Mouse (Mus musculus) macrophage (primary cell): Measurements from ENCODE around the gene Psmc3. TPM values are rescaled to one million over a fixed set of nuclear protein-coding genes. Genes with fewer than 3 reads are reported as not detected.

Source experiments
- H3K27ac ChIP-seq: fragments of 350-480 bp; formaldehyde crosslinking; 2 replicates; pipeline ENCODE4 v1.9.0; 2021
- H3K36me3 ChIP-seq: fragments of 350-480 bp; formaldehyde crosslinking; 2 replicates; pipeline ENCODE4 v1.9.0; 2021; ENCODE audit errors: inconsistent target
- H3K4me3 ChIP-seq: fragments of 350-480 bp; formaldehyde crosslinking; 2 replicates; pipeline ENCODE4 v1.9.0; 2021; ENCODE audit errors: inconsistent target
- H3K79me2 ChIP-seq: fragments of 350-480 bp; formaldehyde crosslinking; 2 replicates; pipeline ENCODE4 v1.9.0; 2021; ENCODE audit errors: inconsistent target
- WGBS: methylation state at CpG from one replicate; pipeline ENCODE4 v1.1.7; 2026; ENCODE audit warnings: inconsistent platforms; ENCODE audit not compliant: missing documents; 5-methylcytosine and 5-hydroxymethylcytosine counted together
- polyA plus RNA-seq: library from polyadenylated mRNA; stranded (reverse); fragments of 250-400 nt; gene quantifications from 3 replicates; pipeline ENCODE4 v1.2.4, GENCODE M21; 2018; ENCODE audit warnings: inconsistent platforms

Gene Psmc3
- polyA plus RNA-seq, 1 experiment from 2014 or later: 321 TPM

DNA sequence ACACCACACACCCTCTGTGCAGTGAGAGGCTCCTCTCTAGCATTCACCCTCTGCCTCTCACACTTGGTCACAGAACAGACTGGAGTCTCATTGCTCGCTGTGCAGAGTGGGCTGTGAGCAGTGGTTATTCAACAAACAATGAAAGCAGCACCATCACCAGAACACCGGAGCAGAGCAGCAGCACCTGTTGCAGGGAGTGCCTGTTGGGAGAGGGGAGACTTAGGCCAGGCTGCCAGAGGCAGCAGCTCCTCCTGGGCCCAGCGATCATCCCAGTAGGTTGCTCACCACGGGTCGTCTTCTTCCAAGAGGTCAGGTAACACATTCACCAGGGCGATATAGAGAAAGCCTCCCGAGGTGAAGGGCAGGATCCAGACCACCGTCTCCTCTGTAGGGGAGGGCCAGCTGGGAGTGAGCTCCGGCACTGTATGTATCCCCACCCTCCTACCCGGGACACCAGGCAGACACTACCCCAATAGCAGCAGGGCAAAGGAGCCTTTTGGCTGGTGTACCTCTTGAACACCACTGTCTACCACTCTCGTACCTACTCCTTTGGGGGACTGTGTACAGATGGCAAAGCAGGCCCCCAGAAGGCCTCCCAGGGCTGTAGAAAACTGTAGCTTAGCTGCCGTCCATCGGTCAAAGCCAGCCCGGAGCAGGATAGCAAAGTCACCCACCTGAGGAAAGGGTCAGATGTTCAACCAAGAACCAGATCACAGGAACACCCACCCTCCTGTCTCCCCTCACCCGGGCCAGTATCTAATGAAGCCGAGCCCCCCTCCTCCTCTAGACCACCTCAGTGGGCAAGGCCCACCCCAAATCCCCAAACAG lies 9.2 kb downstream of the Psmc3 start:
- Histone ChIP-seq H3K4me3 (no peak overlapping the region), H3K79me2 (no peaks in the 10 kb centered on the region), H3K27ac (no peak overlapping the region), H3K36me3 (peaks cover 60% of the 10 kb centered on the region)
- 98% methylated on average over 16 of the region's 16 CpGs for WGBS

- Histone ChIP-seq H3K79me2 (peaks cover 11% of the 10 kb centered on the region; the same call in 1 of the 2 replicates), H3K27ac (no peak overlapping the region), H3K36me3 (peaks cover 47% of the 10 kb centered on the region), H3K4me3 (no peak overlapping the region)
- whole genome bisulfite sequencing: 84% methylated on average over 6 of the region's 6 CpGs
Observed at GRCm38 (mm10) chr2:91064211-91064610, 10.4 kb downstream of the Psmc3 start.

DNA sequence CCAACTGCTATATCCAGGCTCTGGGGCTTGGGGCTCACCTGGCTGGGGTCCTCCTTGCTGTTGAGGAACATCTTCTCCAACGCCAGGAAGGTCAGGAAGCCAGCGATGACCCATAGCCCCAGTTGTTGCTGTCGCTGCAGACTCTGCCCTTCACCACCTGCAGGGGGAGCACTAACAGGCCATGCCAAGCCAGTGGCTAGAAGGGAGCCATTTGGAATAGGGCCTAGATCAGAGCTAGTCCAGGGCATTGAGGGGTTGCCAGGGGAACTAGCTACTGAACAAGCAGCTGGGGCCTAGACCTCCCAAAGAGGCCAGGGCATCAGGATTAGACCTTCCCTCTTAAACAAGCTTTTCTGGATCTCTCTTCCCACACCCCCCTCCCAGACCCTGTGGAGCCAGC lies 11.7 kb downstream of the Psmc3 start:
- Histone ChIP-seq H3K27ac (no peak overlapping the region), H3K79me2 (peaks cover 17% of the 10 kb centered on the region; the same call in 1 of the 2 replicates), H3K4me3 (no peak overlapping the region), H3K36me3 (peaks cover 34% of the 10 kb centered on the region; the same call in 1 of the 2 replicates)
- 35% methylated on average over 3 of the region's 3 CpGs for WGBS

GRCm38 (mm10) chr2:91066455-91066854 lies 12.6 kb downstream of the Psmc3 start:
- no peak overlapping the region for H3K4me3 ChIP-seq
- H3K79me2 ChIP-seq: peaks cover 17% of the 10 kb centered on the region; the same call in 1 of the 2 replicates
- no peak overlapping the region for H3K27ac ChIP-seq
- 100% methylated on average over 2 of the region's 3 CpGs for WGBS
- peaks cover 31% of the 10 kb centered on the region; the same call in 1 of the 2 replicates for H3K36me3 ChIP-seq

DNA sequence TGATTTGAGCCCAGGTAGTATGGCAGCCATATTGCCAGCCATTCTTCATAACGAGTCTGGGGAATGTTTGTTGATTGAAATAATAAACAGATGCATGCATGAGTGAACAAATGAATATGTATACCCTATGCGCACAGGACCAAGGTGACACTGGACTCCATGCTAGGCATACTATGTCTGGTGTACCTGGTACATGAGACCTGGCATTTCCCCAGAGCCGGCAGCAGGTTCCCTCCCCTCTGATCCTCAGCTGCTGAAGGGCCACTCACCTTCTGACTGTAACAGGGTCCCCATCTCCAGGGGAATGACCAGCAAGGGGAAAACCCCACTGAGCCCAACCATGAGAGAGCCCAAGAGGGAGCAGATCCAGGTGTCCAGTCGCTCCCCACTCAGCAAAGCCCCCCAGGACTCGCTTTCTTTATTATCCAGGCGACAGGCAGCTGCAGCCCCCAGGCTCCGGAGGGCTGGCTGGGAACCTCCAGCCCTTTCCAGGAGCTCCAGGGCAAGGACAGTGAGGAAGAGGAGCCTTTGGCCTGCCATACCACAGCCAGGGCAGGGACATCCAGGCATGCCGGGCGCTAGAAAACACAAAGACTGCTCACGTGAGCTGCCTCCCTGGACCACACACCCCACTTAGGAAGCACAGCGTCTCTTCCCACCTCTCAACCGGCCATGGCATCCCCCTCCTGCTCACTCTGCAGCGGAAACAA lies 14.5 kb downstream of the Psmc3 start:
- peaks cover 13% of the 10 kb centered on the region; the same call in 1 of the 2 replicates for H3K36me3 ChIP-seq
- WGBS: 96% methylated on average over 10 of the region's 13 CpGs
- H3K79me2 ChIP-seq: peaks cover 17% of the 10 kb centered on the region; the same call in 1 of the 2 replicates

DNA sequence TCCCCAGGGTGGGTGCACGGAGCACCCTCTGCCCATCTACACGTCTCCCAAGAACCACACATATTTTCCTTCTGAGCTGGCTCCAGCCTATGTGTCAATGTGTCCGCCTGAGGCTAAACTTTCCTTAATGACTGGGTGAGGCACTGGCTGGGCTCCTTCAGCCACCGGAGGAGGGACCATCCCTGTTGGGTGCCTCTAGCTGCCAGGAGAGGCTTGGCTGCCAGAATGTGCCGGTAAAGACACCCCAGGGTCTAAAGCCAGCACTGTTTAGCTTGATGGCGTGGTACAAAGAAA lies 15.0 kb downstream of the Psmc3 start:
- Histone ChIP-seq H3K27ac (no peak overlapping the region), H3K36me3 (peaks cover 8% of the 10 kb centered on the region; the same call in 1 of the 2 replicates), H3K4me3 (no peak overlapping the region), H3K79me2 (peaks cover 17% of the 10 kb centered on the region; the same call in 1 of the 2 replicates)
- 97% methylated on average over 6 of the region's 6 CpGs for WGBS

More for the DNA sequence above, 14.5 kb downstream of the Psmc3 start:
- H3K4me3 ChIP-seq: no peak overlapping the region
- H3K27ac ChIP-seq: no peak overlapping the region

- peak overlapping the region; percentile 74 for H3K4me3 ChIP-seq
- H3K36me3 ChIP-seq: 0 out of 2 replicates have a peak, but pooled peaks cover 2% of the 10 kb centered on the region
- 12% methylated on average over 14 of the region's 14 CpGs for WGBS
- peak overlapping the region; percentile 59 for H3K27ac ChIP-seq
- H3K79me2 ChIP-seq: peaks cover 17% of the 10 kb centered on the region; the same call in 1 of the 2 replicates
Observed at GRCm38 (mm10) chr2:91069306-91070000, 15.6 kb downstream of the Psmc3 start.

DNA sequence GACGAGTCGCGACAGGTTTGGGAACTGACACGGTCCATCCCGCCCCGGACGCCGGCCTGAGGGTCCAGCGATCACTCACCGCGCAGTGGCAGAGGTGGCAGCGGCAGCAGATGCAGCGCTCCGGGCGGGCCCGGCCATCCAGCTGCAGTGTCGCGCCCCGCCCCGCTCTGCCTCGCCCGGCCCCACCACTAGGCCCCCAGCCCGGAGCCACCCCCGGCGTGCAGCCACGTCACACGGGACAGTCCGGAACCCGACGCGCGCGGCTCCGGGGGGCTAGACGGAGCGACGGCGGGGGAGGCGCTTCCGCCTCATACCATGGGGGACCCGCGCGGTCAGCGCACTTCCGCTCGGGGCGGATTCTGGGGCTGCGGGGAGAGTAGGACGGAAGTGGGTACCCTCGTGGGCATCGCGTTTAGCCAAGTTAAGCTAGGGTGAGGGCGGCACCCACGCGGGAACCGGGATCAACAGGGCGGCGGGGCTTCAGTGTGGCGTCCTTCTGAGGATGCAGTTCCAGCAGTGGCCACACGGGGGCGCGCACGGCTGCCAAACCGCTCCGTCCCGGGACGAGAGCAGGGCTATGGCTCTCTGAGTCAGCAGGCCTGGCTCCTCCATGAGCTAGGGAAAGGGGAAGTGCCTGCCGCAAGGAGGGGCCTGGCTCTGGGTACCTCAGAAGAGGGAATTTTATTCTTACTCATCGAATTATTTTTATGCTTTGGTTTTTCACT lies 16.4 kb downstream of the Psmc3 start, which contains the start of gene Slc39a13:
Slc39a13 (minus strand) TSS at position 342 of the 725 bp plus-strand sequence.
- H3K4me3 ChIP-seq: peak within 1 kb of the TSS; percentile 74
- no peaks in the 10 kb centered on the region for H3K36me3 ChIP-seq
- H3K79me2 ChIP-seq: peaks cover 17% of the 10 kb centered on the region; the same call in 1 of the 2 replicates
- WGBS: under 1% methylated on average over 49 of the region's 69 CpGs
- H3K27ac ChIP-seq: peak within 1 kb of the TSS; percentile 86

DNA sequence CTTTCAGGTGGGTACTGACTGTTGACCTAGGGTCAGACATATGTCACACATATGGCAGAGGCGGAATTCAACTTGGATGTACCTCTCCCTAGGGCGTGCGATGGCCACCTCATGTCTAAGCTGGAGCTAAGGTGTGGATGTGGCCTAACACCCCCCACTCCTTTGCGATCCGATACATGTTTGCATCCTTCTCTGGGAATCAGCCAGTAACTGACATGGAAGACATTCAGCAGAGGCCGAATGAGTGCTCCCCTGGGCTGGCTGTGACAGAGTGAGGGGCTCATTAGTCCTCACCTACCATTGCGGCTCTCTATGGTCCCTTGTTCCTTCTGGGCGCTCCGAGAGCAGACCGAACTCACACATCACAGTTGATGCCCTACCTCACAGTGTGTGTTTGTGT lies 17.2 kb downstream of the Psmc3 start:
- no peak overlapping the region for H3K4me3 ChIP-seq
- 92% methylated on average over 10 of the region's 10 CpGs for WGBS
- H3K27ac ChIP-seq: peak overlapping the region; percentile 86
- peaks cover 17% of the 10 kb centered on the region; the same call in 1 of the 2 replicates for H3K79me2 ChIP-seq
- no peaks in the 10 kb centered on the region for H3K36me3 ChIP-seq

DNA sequence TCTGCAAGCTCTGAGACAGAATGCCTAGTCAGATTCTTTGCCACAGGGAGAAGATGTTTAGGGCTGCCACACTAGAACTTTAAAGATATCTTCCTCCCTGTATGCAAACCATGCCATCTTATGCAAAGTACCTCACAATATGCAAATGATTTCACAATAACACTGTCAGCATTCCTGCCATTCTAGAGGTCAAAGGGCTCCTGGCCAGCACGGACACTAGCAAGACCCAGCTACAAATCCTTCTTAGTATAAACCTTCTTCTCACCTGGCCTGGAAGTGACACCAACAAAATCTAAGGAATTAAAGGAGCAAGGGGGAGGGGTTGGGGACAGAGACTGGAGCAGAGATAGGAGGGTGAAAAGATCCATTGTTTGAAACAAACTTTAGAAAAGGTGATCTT lies 18.3 kb downstream of the Psmc3 start:
- H3K79me2 ChIP-seq: peaks cover 17% of the 10 kb centered on the region; the same call in 1 of the 2 replicates
- peak overlapping the region; percentile 86 for H3K27ac ChIP-seq
- no peak overlapping the region for H3K4me3 ChIP-seq
- 55% methylated on average over 1 of the region's 1 CpGs for WGBS
- no peaks in the 10 kb centered on the region for H3K36me3 ChIP-seq

GRCm38 (mm10) chr2:91077957-91078313 lies 24.1 kb downstream of the Psmc3 start:
- H3K4me3 ChIP-seq: no peak overlapping the region
- peaks cover 36% of the 10 kb centered on the region; the same call in 1 of the 2 replicates for H3K79me2 ChIP-seq
- no peaks in the 10 kb centered on the region for H3K36me3 ChIP-seq
- no peak overlapping the region for H3K27ac ChIP-seq
- WGBS: 75% methylated on average over 12 of the region's 12 CpGs

- H3K4me3 ChIP-seq: no peak overlapping the region
- 22% methylated on average over 11 of the region's 36 CpGs for WGBS
- peaks cover 41% of the 10 kb centered on the region; the same call in 1 of the 2 replicates for H3K79me2 ChIP-seq
- H3K27ac ChIP-seq: no peak overlapping the region
- H3K36me3 ChIP-seq: no peaks in the 10 kb centered on the region
Observed at GRCm38 (mm10) chr2:91078314-91079025, 24.7 kb downstream of the Psmc3 start.

GRCm38 (mm10) chr2:91079026-91079384 lies 25.2 kb downstream of the Psmc3 start:
- H3K36me3 ChIP-seq: no peaks in the 10 kb centered on the region
- H3K79me2 ChIP-seq: peaks cover 46% of the 10 kb centered on the region; the same call in 1 of the 2 replicates
- no peak overlapping the region for H3K4me3 ChIP-seq
- no peak overlapping the region for H3K27ac ChIP-seq
- 53% methylated on average over 5 of the region's 5 CpGs for WGBS
